Mouse (Mus musculus) CH12.LX (cell line): ENCODE results near the gene Macrod2. TPM values are rescaled to one million over a fixed set of nuclear protein-coding genes. Genes with fewer than 3 reads are reported as not detected.

Experiments used
- DNase-seq: peaks from one replicate; pipeline ENCODE4 v3.0.0-alpha.2; 2013; ENCODE audit errors: extremely low read depth
- H3K27ac ChIP-seq: 2 replicates; pipeline ENCODE4 v1.5.1; 2012; ENCODE audit warnings: low read depth, mild to moderate bottlenecking, control low read depth, moderate library complexity; ENCODE audit not compliant: insufficient read depth
- H3K27me3 ChIP-seq: replicated peaks from 2 replicates; pipeline ENCODE3; 2012; ENCODE audit warnings: inconsistent platforms
- H3K36me3 ChIP-seq, 2 experiments: replicated peaks in 1 of 2; 2 replicates each; pipeline versions ENCODE3 to v1.6.1; 2012; ENCODE audit warnings: inconsistent platforms in 1 of 2, low read length in 1 of 2, mild to moderate bottlenecking in 1 of 2, mixed read lengths in 1 of 2, moderate library complexity in 1 of 2; ENCODE audit not compliant: control insufficient read depth in 1 of 2, insufficient read depth in 1 of 2
- H3K4me1 ChIP-seq, 2 experiments: 2 replicates each; pipeline ENCODE4 v1.6.1; 2012; ENCODE audit warnings: inconsistent platforms in 1 of 2, moderate library complexity in 1 of 2; ENCODE audit not compliant: insufficient read depth in 2 of 2, control insufficient read depth in 1 of 2
- H3K4me2 ChIP-seq: 2 replicates; pipeline ENCODE4 v1.6.1; 2012; ENCODE audit warnings: low read depth, mild to moderate bottlenecking, control low read depth; ENCODE audit not compliant: poor library complexity, insufficient read depth, severe bottlenecking
- H3K4me3 ChIP-seq, 3 experiments: fragments of 150-350 bp in 1 of 3; sonication (generic) in 1 of 3; replicated peaks in 1 of 3; 2 replicates each; pipeline versions ENCODE3 to v1.5.1; 2011 to 2012; ENCODE audit warnings: low read depth in 2 of 3, low read length in 2 of 3, mild to moderate bottlenecking in 2 of 3, moderate library complexity in 2 of 3, control low read depth in 1 of 3, improper control_type of control experiment in 1 of 3, inconsistent platforms in 1 of 3, mixed read lengths in 1 of 3; ENCODE audit not compliant: poor library complexity in 1 of 3
- H3K79me2 ChIP-seq: replicated peaks from 2 replicates; pipeline ENCODE4 v1.6.1; 2012; ENCODE audit warnings: mild to moderate bottlenecking, moderate library complexity; ENCODE audit not compliant: control insufficient read depth, poor library complexity, insufficient read depth, severe bottlenecking; ENCODE audit errors: extremely low read depth
- H3K9ac ChIP-seq: 2 replicates; pipeline ENCODE4 v1.6.1; 2012; ENCODE audit warnings: low read depth, mild to moderate bottlenecking, control low read depth, moderate library complexity; ENCODE audit not compliant: insufficient read depth
- H3K9me3 ChIP-seq: replicated peaks from 2 replicates; pipeline ENCODE3; 2012; ENCODE audit warnings: low read length, inconsistent platforms, mixed read lengths
- BHLHE40 ChIP-seq: IDR thresholded peaks from 2 replicates; pipeline ENCODE4 v1.6.1; 2011; ENCODE audit warnings: mild to moderate bottlenecking, low read depth, low read length, improper control_type of control experiment
- CHD2 ChIP-seq: IDR thresholded peaks from 2 replicates; pipeline ENCODE4 v1.6.1; 2011; ENCODE audit warnings: low read length, improper control_type of control experiment
- CTCF ChIP-seq, 2 experiments: IDR thresholded peaks in 1 of 2; conservative IDR thresholded peaks in 1 of 2; 2 replicates each; pipeline ENCODE4 v1.5.1; 2011 to 2012; ENCODE audit warnings: low read depth in 2 of 2, low read length in 2 of 2, improper control_type of control experiment in 1 of 2, inconsistent platforms in 1 of 2, mild to moderate bottlenecking in 1 of 2, moderate library complexity in 1 of 2
- EP300 ChIP-seq: IDR thresholded peaks from 2 replicates; pipeline ENCODE4 v1.6.1; 2011; ENCODE audit warnings: low read length, improper control_type of control experiment
- JUN ChIP-seq: IDR thresholded peaks from 2 replicates; pipeline ENCODE4 v1.6.1; 2011; ENCODE audit warnings: low read depth, mild to moderate bottlenecking, low read length, improper control_type of control experiment, moderate library complexity; ENCODE audit not compliant: insufficient read depth
- JUND ChIP-seq: conservative IDR thresholded peaks from 2 replicates; pipeline ENCODE4 v1.6.1; 2011; ENCODE audit warnings: low read depth, low read length, improper control_type of control experiment
- MAX ChIP-seq: IDR thresholded peaks from 2 replicates; pipeline ENCODE4 v1.6.1; 2011; ENCODE audit warnings: low read length, improper control_type of control experiment
- MXI1 ChIP-seq: IDR thresholded peaks from 2 replicates; pipeline ENCODE4 v1.6.1; 2011; ENCODE audit warnings: mild to moderate bottlenecking, low read depth, low read length, improper control_type of control experiment
- MYC ChIP-seq: IDR thresholded peaks from 2 replicates; pipeline ENCODE4 v1.6.1; 2011; ENCODE audit warnings: low read depth, mild to moderate bottlenecking, improper control_type of control experiment, low read length
- POLR2A ChIP-seq: IDR thresholded peaks from 2 replicates; pipeline ENCODE4 v1.6.1; 2011; ENCODE audit warnings: low read depth, mild to moderate bottlenecking, improper control_type of control experiment, low read length
- RCOR1 ChIP-seq: conservative IDR thresholded peaks from 2 replicates; pipeline ENCODE4 v1.6.1; 2012; ENCODE audit warnings: low read depth, mild to moderate bottlenecking, inconsistent platforms, low read length, improper control_type of control experiment
- SIN3A ChIP-seq: IDR thresholded peaks from 2 replicates; pipeline ENCODE4 v1.6.1; 2012; ENCODE audit warnings: low read length, improper control_type of control experiment, inconsistent platforms
- SMC3 ChIP-seq: IDR thresholded peaks from 2 replicates; pipeline ENCODE4 v1.6.1; 2011; ENCODE audit warnings: low read depth, low read length, improper control_type of control experiment
- UBTF ChIP-seq: IDR thresholded peaks from 2 replicates; pipeline ENCODE4 v1.6.1; 2012; ENCODE audit warnings: low read depth, mild to moderate bottlenecking, inconsistent platforms, low read length, improper control_type of control experiment, moderate library complexity
- USF1 ChIP-seq: IDR thresholded peaks from 2 replicates; pipeline ENCODE4 v1.6.1; 2014; ENCODE audit warnings: low read depth, mild to moderate bottlenecking, inconsistent platforms, low read length, improper control_type of control experiment
- USF2 ChIP-seq: conservative IDR thresholded peaks from 2 replicates; pipeline ENCODE4 v1.6.1; 2011; ENCODE audit warnings: low read depth, low read length, improper control_type of control experiment
- ZC3H11A ChIP-seq: IDR thresholded peaks from 2 replicates; pipeline ENCODE4 v1.6.1; 2012; ENCODE audit warnings: low read depth, mild to moderate bottlenecking, inconsistent platforms, low read length, improper control_type of control experiment
- ZMIZ1 ChIP-seq: IDR thresholded peaks from 2 replicates; pipeline ENCODE4 v1.6.1; 2012; ENCODE audit warnings: low read depth, mild to moderate bottlenecking, inconsistent platforms, low read length, improper control_type of control experiment
- ZNF384 ChIP-seq: IDR thresholded peaks from 2 replicates; pipeline ENCODE4 v1.6.1; 2012; ENCODE audit warnings: low read depth, low read length, improper control_type of control experiment, inconsistent platforms
- dilution Hi-C: fragments of 300-500 bp; cut with MboI; formaldehyde crosslinking; loops from 2 replicates; pipeline ENCODE4 v1.14.3; 2020; ENCODE audit warnings: low sequenced_read_pairs; ENCODE audit not compliant: extremely low pct_unique_long_range_greater_than_20kb, extremely low pct_ligation_motif_present
- in situ Hi-C: fragments of 300-500 bp; cut with MboI; formaldehyde crosslinking; loops from 3 replicates; pipeline ENCODE4 v1.14.3; 2019; ENCODE audit warnings: low sequenced_read_pairs, low pct_ligation_motif_present, low pct_unique_long_range_greater_than_20kb, mixed read lengths
- polyA plus RNA-seq: library from polyadenylated mRNA; unstranded; fragments of >175 nt; gene quantifications from 2 replicates; pipeline ENCODE4 v1.2.1, GENCODE M21; 2012; ENCODE audit warnings: low read depth; ENCODE audit not compliant: insufficient read length
- total RNA-seq, 2 experiments: library from RNA; depleted of rRNA; stranded (reverse); fragments of 300-350 nt in 1 of 2; fragments of >200 nt in 1 of 2; gene quantifications; 2 replicates each; pipeline ENCODE4 v1.2.3; 2012 to 2014

The Macrod2 gene
- total and polyA plus RNA-seq, 3 experiments: not detected

DNA sequence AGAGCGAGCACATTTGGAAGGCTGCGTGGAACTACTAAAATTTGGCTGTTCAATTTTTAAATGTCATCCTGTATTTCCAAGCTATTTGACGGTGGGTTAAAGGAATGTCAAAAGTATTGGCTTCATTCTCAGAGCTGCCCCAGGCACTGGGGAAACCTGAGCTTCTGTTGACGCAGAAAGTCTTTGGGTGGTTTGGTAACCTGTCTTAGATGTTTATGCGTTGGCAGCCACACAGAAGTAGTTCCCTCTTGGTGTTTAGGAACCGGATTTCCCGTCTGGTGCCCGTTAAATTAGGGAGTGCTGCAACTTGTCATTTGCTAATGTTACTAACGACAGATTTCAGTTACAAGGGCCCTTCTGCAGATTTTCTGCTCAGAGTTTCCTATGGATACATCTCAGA is 1837.7 kb downstream of the Macrod2 start:
- H3K36me3 ChIP-seq: no peaks in the 10 kb centered on the region
- no peaks in the 10 kb centered on the region for H3K27me3 ChIP-seq
- no peak overlapping the region for H3K27ac ChIP-seq
- no peak overlapping the region for H3K4me2 ChIP-seq
- dilution Hi-C loops: no loop called here
- TF ChIP-seq USF2 (no peak), EP300 (no peak), ZMIZ1 (no peak), MAX (no peak), USF1 (no peak), SIN3A (no peak), SMC3 (no peak), UBTF (no peak), CHD2 (no peak), POLR2A (no peak), ZC3H11A (no peak), CTCF (conservative IDR thresholded peaks at IDR 0.05 in 1 of 2, IDR thresholded peaks at IDR 0.05 in 1 of 2; ENCODE audit: low read depth in 2 of 2, low read length in 2 of 2) (no peak), JUN (no peak), MYC (no peak), MXI1 (no peak), BHLHE40 (no peak)
- H3K4me3 ChIP-seq: no peak overlapping the region
- in situ Hi-C loops: no loop called here
- no peaks in the 10 kb centered on the region for H3K79me2 ChIP-seq
- no peaks in the 10 kb centered on the region for H3K4me1 ChIP-seq
- peaks cover 50% of the 10 kb centered on the region for H3K9me3 ChIP-seq
- H3K9ac ChIP-seq: no peak overlapping the region
- no peak for DNase-seq

DNA sequence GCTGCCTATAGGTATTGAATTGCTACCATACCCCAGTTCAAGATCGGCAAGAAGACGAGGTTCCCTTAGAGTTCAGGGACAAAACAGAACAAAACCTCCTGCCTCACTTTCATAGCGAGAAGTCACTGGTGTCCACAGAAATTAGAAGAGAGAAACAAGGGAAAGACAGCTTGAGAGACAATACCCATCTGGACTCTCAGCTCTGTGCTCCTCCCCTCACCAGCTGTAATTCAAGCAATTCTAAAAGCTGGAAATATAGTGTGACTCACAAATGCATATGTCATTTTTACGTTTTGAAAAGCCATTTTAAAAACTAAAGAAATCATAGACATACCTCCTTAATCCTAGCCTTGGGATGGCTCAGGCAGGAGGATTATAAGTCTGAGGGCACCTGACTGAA is 1848.4 kb downstream of the Macrod2 start:
- in situ Hi-C loops (no loop called here), dilution Hi-C loops (no loop called here)
- TF ChIP-seq ZNF384 (no peak), JUND (no peak), BHLHE40 (no peak), ZMIZ1 (no peak), USF2 (no peak), RCOR1 (no peak)
- TF ChIP-seq, all 38 proteins: peak for 0
- H3K4me3 ChIP-seq: no peak overlapping the region
- H3K4me1 ChIP-seq: no peaks in the 10 kb centered on the region
- no peaks in the 10 kb centered on the region for H3K27me3 ChIP-seq
- H3K9ac ChIP-seq: no peak overlapping the region
- DNase-seq: no peak
- no peak overlapping the region for H3K27ac ChIP-seq
- H3K4me2 ChIP-seq: no peak overlapping the region
- peaks cover 60% of the 10 kb centered on the region for H3K9me3 ChIP-seq
- H3K36me3 ChIP-seq: no peaks in the 10 kb centered on the region
- H3K79me2 ChIP-seq: no peaks in the 10 kb centered on the region
